In genomic region chr10:18528475-18528874, GRCm38 (mm10) we compare ENCODE assay signal across 9 mouse cellular contexts. TPM values are rescaled to one million over a fixed set of nuclear protein-coding genes. Genes with fewer than 3 reads are reported as not detected.
DNase-seq lines count a peak whose midpoint lies in the region; ATAC-seq and TF ChIP-seq lines count a peak whose summit lies in the region.
"Had no signal": no experiment of that assay in that cellular context is flagged by ENCODE, and none has a peak within 500 bp of the region (broad histone marks: within the 10 kb centered on the region; RNA-seq: fewer than 3 reads in every experiment).

No protein-coding gene starts in this region.

- DNase-seq in gastrocnemius, adult 18-20 months (ENCODE audit: low spot score) = peak; percentile 54
- DNase-seq in gastrocnemius, postnatal 14 days = no peak
- DNase-seq in liver, embryonic 14.5 days (ENCODE audit: low read depth in 3 of 3, low spot score in 3 of 3) = no peak
- peak; percentile 24 for DNase-seq in T-cell, adult 2 months (ENCODE audit: low spot score)
- peak; percentile 55 to 75 for DNase-seq in heart, postnatal 10 days
- DNase-seq in testis, postnatal 10 days (ENCODE audit: low spot score) = no peak
- no peak for DNase-seq in gastrocnemius, postnatal 10 days

- TF ChIP-seq EP300 in liver, embryonic 14.5 days (IDR thresholded peaks at IDR 0.05; ENCODE audit: low read depth) = no peak

- H3K4me3 ChIP-seq in liver, embryonic 14.5 days (ENCODE audit: insufficient read depth in 1 of 2, low read depth in 2 of 2, low read length in 2 of 2) = no peak overlapping the region
- no peak overlapping the region for H3K4me3 ChIP-seq in liver, embryonic 12.5 days

- H3K27me3 ChIP-seq in liver, embryonic 14.5 days (ENCODE audit: control insufficient read depth, insufficient read depth, low read length) = no peaks in the 10 kb centered on the region
- 0 out of 2 replicates have a peak, but pooled peaks cover 4% of the 10 kb centered on the region for H3K27me3 ChIP-seq in liver, embryonic 12.5 days (replicated peaks)

- H3K4me2 ChIP-seq in liver, embryonic 14.5 days (ENCODE audit: low read depth) = no peak overlapping the region
- no peak overlapping the region for H3K4me2 ChIP-seq in liver, embryonic 12.5 days

- TF ChIP-seq CTCF in liver, embryonic 14.5 days (IDR thresholded peaks at IDR 0.05; ENCODE audit: low read depth) = peak; percentile 44

- intact Hi-C loops in gastrocnemius, postnatal 14 days (cut with DNase I; ENCODE audit: low total_unique reads) = loop anchor here (2.0 kb wide), 2 partner anchors 76 to 138 kb away; no protein-coding TSS in a partner anchor
- intact Hi-C loops in heart, postnatal 10 days (cut with DNase I) = loop anchor here (1.0 to 5.0 kb wide), 4 partner anchors 75 to 292 kb away; no protein-coding TSS in a partner anchor

- H3K9me3 ChIP-seq in liver, embryonic 14.5 days (ENCODE audit: control insufficient read depth, low read length) = no peaks in the 10 kb centered on the region
- H3K9me3 ChIP-seq in liver, embryonic 12.5 days (replicated peaks) = no peaks in the 10 kb centered on the region

- no peak overlapping the region for H3K9ac ChIP-seq in liver, embryonic 14.5 days (replicated peaks)
- H3K9ac ChIP-seq in liver, embryonic 12.5 days = no peak overlapping the region

- no peak for ATAC-seq in liver, embryonic 14.5 days (ENCODE audit: insufficient read depth)
- ATAC-seq in liver, embryonic 12.5 days = no peak

- H3K27ac ChIP-seq in liver, embryonic 14.5 days = no peak overlapping the region
- H3K27ac ChIP-seq in liver, embryonic 12.5 days = no peak overlapping the region
- H3K27ac ChIP-seq: macrophage had no signal

- no peaks in the 10 kb centered on the region for H3K36me3 ChIP-seq in liver, embryonic 14.5 days (replicated peaks; ENCODE audit: control insufficient read depth, insufficient read depth, low read depth)
- peaks cover 12% of the 10 kb centered on the region for H3K36me3 ChIP-seq in liver, embryonic 12.5 days

- 0 out of 4 replicates have a peak, but pooled peaks cover 0 to 2% of the 10 kb centered on the region in 2 experiments for H3K4me1 ChIP-seq in liver, embryonic 14.5 days (replicated peaks; ENCODE audit: control insufficient read depth in 2 of 2, insufficient read depth in 2 of 2, low read length in 1 of 2)
- 0 out of 2 replicates have a peak, but pooled peaks cover 7% of the 10 kb centered on the region for H3K4me1 ChIP-seq in liver, embryonic 12.5 days

- WGBS in liver, embryonic 14.5 days (ENCODE audit: insufficient replicate concordance) = 42% methylated on average over 5 of the region's 5 CpGs
- WGBS in liver, embryonic 12.5 days (ENCODE audit: insufficient replicate concordance) = 54% methylated on average over 5 of the region's 5 CpGs

RNA-seq across cellular contexts. Expression of gene Hebp2, which starts 17.4 kb away (rescaled TPM):
- under 1 TPM; 0.37 to 0.76 TPM for total RNA-seq in gastrocnemius, adult 18-20 months (2021)
- 1 to 10 TPM in 1 of 2 experiments, under 1 TPM in 1; 0.55 to 1.1 TPM for total RNA-seq in gastrocnemius, postnatal 14 days (2021)
- 0.38 and 0.68 TPM in 2 replicates for polyA plus RNA-seq in liver, embryonic 14.5 days (2012; rRNA removed)
- polyA plus RNA-seq in liver, embryonic 14.5 days (2014; fragmentation: Nextera tagmentation; extraction: Ambion mirVana) = 2.0 and 2.5 TPM in 2 replicates
- 2.7 and 3.0 TPM in 2 replicates for polyA plus RNA-seq in liver, embryonic 12.5 days (2016; fragmentation: Nextera tagmentation; extraction: Ambion mirVana)
- 1 to 10 TPM; 3.3 to 3.9 TPM for total RNA-seq in heart, postnatal 10 days (2021)
- total RNA-seq in gastrocnemius, postnatal 10 days (2021) = 1 to 10 TPM; 1.7 to 2.6 TPM

Comparison
In these comparisons a context has a peak if more than half of its experiments do, and no peak if none do; other contexts are left out.
1. DNase-seq: peak in gastrocnemius, adult 18-20 months (single experiment), T-cell, adult 2 months (single experiment) and heart, postnatal 10 days (2 of 2); none in gastrocnemius, postnatal 14 days (single experiment), liver, embryonic 14.5 days (0 of 3), testis, postnatal 10 days (single experiment) and gastrocnemius, postnatal 10 days (single experiment).